8 mouse cellular contexts compared by ENCODE assay signal in the genomic region with DNA sequence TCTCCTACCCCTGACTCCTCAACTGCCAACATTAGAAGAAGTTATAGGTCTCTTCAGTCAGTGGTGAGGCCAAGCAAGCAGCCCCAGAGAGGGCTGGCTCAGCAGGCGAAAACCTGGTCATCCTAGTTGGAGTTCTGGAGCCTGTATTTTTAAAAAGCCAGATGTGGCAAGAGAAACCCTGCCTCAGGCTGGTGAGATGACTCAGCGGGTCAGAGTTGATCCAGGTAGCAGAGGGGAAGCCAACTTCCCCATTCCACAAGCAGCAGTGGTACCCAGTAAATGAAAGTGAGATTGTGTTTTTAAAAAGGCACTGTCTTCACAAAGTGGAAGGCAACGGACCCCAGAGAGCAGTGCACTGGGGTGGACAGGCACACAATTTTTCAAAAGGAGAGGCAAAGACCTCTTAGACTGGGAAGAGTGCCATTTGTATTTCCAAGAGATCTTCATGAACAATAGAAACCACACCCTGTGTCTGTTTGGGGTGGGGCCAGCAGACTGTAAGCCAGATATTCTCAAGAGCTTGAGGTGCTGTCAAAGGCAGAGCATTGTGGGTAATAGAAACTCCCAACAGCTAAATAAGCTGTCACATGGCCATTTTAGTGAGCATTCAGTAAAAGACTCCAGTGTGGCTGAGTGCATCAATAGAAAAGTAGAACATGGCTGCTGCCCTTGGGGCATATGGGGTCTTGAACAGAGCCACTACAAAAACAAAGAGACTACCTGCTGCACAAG. TPM values are rescaled to one million over a fixed set of nuclear protein-coding genes. Genes with fewer than 3 reads are reported as not detected.
A peak's percentile ranks its signal among the peaks of the same experiment; 100 is the strongest.
DNase-seq lines count a peak whose midpoint lies in the region; ATAC-seq and TF ChIP-seq lines count a peak whose summit lies in the region.

No protein-coding gene starts in this region.

- H3K4me2 ChIP-seq in CH12.LX (ENCODE audit: insufficient read depth, low read depth, poor library complexity, severe bottlenecking) = no peak overlapping the region

- no peak overlapping the region for H3K4me3 ChIP-seq in CH12.LX (replicated peaks in 1 of 3; ENCODE audit: low read depth in 2 of 3, low read length in 2 of 3, poor library complexity in 1 of 3)

- no peak for TF ChIP-seq CTCF in CH12.LX (conservative IDR thresholded peaks at IDR 0.05 in 1 of 2, IDR thresholded peaks at IDR 0.05 in 1 of 2; ENCODE audit: low read depth in 2 of 2, low read length in 2 of 2)

- TF ChIP-seq POLR2A in CH12.LX (IDR thresholded peaks at IDR 0.05; ENCODE audit: low read depth, low read length) = no peak

- TF ChIP-seq RAD21 in CH12.LX (IDR thresholded peaks at IDR 0.05; ENCODE audit: low read depth, low read length) = no peak

- ATAC-seq in granulocyte monocyte progenitor cell, adult 5-6 weeks (replicated peaks; ENCODE audit: poor library complexity, severe bottlenecking) = peak; percentile 55

- H3K4me1 ChIP-seq in CH12.LX (ENCODE audit: control insufficient read depth in 1 of 2, insufficient read depth in 2 of 2) = peaks cover 11 to 31% of the 10 kb centered on the region in 2 experiments

- no peaks in the 10 kb centered on the region for H3K27me3 ChIP-seq in CH12.LX (replicated peaks)

- H3K36me3 ChIP-seq in CH12.LX (replicated peaks in 1 of 2; ENCODE audit: control insufficient read depth in 1 of 2, insufficient read depth in 1 of 2, low read length in 1 of 2) = peaks cover 90 to 100% of the 10 kb centered on the region in 2 experiments

- dilution Hi-C loops in CH12.LX (cut with MboI; ENCODE audit: extremely low pct_ligation_motif_present, extremely low pct_unique_long_range_greater_than_20kb, low sequenced_read_pairs) = no loop called here

- no peaks in the 10 kb centered on the region for H3K9me3 ChIP-seq in CH12.LX (replicated peaks; ENCODE audit: low read length)

- no peaks in the 10 kb centered on the region for H3K79me2 ChIP-seq in CH12.LX (replicated peaks; ENCODE audit: control insufficient read depth, extremely low read depth, insufficient read depth, poor library complexity, severe bottlenecking)

- TF ChIP-seq EP300 in CH12.LX (IDR thresholded peaks at IDR 0.05; ENCODE audit: low read length) = no peak

- H3K9ac ChIP-seq in CH12.LX (ENCODE audit: insufficient read depth, low read depth) = no peak overlapping the region

- in situ Hi-C loops in CH12.LX (cut with MboI; ENCODE audit: low pct_ligation_motif_present, low pct_unique_long_range_greater_than_20kb, low sequenced_read_pairs) = no loop called here

- H3K27ac ChIP-seq in CH12.LX (ENCODE audit: insufficient read depth, low read depth) = peak overlapping the region; percentile 46; the same call in 1 of the 2 replicates

- DNase-seq in 3T3-L1 (ENCODE audit: low read depth, low spot score) (peak; percentile 79), CH12.LX (ENCODE audit: extremely low read depth) (peak; percentile 56)
- DNase-seq in kidney, postnatal 4 days = peak; percentile 27 to 59
- DNase-seq in spleen, postnatal 4 days (ENCODE audit: low spot score in 2 of 2) = no peak
- DNase-seq in right cerebral cortex, postnatal 10 days (ENCODE audit: low spot score in 2 of 2) = no peak
- DNase-seq in ovary, postnatal 14 days (ENCODE audit: low spot score) = no peak
- DNase-seq in natural killer cell, adult 2 months (ENCODE audit: low spot score in 2 of 2) = no peak

TF ChIP-seq in CH12.LX, 34 proteins besides CTCF, POLR2A, EP300 and RAD21:
- no peak for TF ChIP-seq RCOR1 (conservative IDR thresholded peaks at IDR 0.05; ENCODE audit: low read depth, low read length)
- peak; percentile 55 for TF ChIP-seq IRF4 (IDR thresholded peaks at IDR 0.05; ENCODE audit: low read depth, low read length)

RNA-seq across cellular contexts. Expression of gene Ctnnb1, which starts 33.1 kb away (rescaled TPM):
- total RNA-seq in CH12.LX (2012; rRNA removed) (197 and 212 TPM in 2 replicates), CH12.LX (2014; rRNA removed) (361 and 383 TPM in 2 replicates)
- 290 and 292 TPM in 2 replicates for polyA plus RNA-seq in CH12.LX (2012; ENCODE audit: insufficient read length, low read depth)
- total RNA-seq in granulocyte monocyte progenitor cell, adult 5-6 weeks (2014; fragmentation: Nextera tagmentation) = 263 and 299 TPM in 2 replicates
- total RNA-seq in granulocyte monocyte progenitor cell, adult 5-6 weeks (2017) = 436 and 469 TPM in 2 replicates

Comparison
In these comparisons a context has a peak if more than half of its experiments do, and no peak if none do; other contexts are left out.
1. DNase-seq: peak in 3T3-L1 (single experiment), CH12.LX (single experiment) and kidney, postnatal 4 days (2 of 2); none in spleen, postnatal 4 days (0 of 2), right cerebral cortex, postnatal 10 days (0 of 2), ovary, postnatal 14 days (single experiment) and natural killer cell, adult 2 months (0 of 2).